In genomic region chr14:87426297-87426922, GRCm38 (mm10) we compare ENCODE assay signal across 18 mouse cellular contexts. TPM values are rescaled to one million over a fixed set of nuclear protein-coding genes. Genes with fewer than 3 reads are reported as not detected.
DNase-seq lines count a peak whose midpoint lies in the region; ATAC-seq lines count a peak whose summit lies in the region.
"Had no signal": no experiment of that assay in that cellular context is flagged by ENCODE, and none has a peak within 500 bp of the region (broad histone marks: within the 10 kb centered on the region; RNA-seq: fewer than 3 reads in every experiment).

No protein-coding gene starts in this region.

- no peak overlapping the region for H3K9ac ChIP-seq in heart, embryonic 11.5 days (ENCODE audit: low read depth, low read length)
- no peak overlapping the region for H3K9ac ChIP-seq in lung, embryonic 16.5 days (ENCODE audit: low read length)
- H3K9ac ChIP-seq: forebrain, embryonic 13.5 days; hindbrain, embryonic 15.5 days had no signal

- H3K9me3 ChIP-seq in heart, embryonic 11.5 days (replicated peaks; ENCODE audit: control insufficient read depth, low read length) = no peaks in the 10 kb centered on the region
- no peaks in the 10 kb centered on the region for H3K9me3 ChIP-seq in lung, embryonic 16.5 days (ENCODE audit: control insufficient read depth, low read length)
- H3K9me3 ChIP-seq: forebrain, embryonic 13.5 days; hindbrain, embryonic 15.5 days had no signal

- ATAC-seq in heart, embryonic 11.5 days (replicated peaks; ENCODE audit: insufficient number of reproducible peaks, low FRiP score, low TSS enrichment) = peak; percentile 63; the same call in 1 of the 2 replicates
- ATAC-seq in lung, embryonic 16.5 days (ENCODE audit: low read depth) = peak; percentile 36; the same call in 1 of the 2 replicates
- peak; percentile 60 for ATAC-seq in megakaryocyte progenitor cell, adult 5-6 weeks (replicated peaks; ENCODE audit: poor library complexity)
- ATAC-seq: forebrain, embryonic 13.5 days; Patski had no signal

- H3K4me2 ChIP-seq in heart, embryonic 11.5 days = peak overlapping the region; percentile 22; the same call in 1 of the 2 replicates
- no peak overlapping the region for H3K4me2 ChIP-seq in lung, embryonic 16.5 days (ENCODE audit: low read depth, low read length)
- H3K4me2 ChIP-seq: forebrain, embryonic 13.5 days; hindbrain, embryonic 15.5 days had no signal

- no peaks in the 10 kb centered on the region for H3K36me3 ChIP-seq in heart, embryonic 11.5 days (ENCODE audit: control insufficient read depth, insufficient read depth, low read length)
- no peaks in the 10 kb centered on the region for H3K36me3 ChIP-seq in lung, embryonic 16.5 days (ENCODE audit: control insufficient read depth, insufficient read depth, low read length)
- H3K36me3 ChIP-seq: hindbrain, embryonic 15.5 days had no signal

- intact Hi-C loops in heart, postnatal 10 days (cut with DNase I) = no loop called here

- H3K4me3 ChIP-seq in heart, embryonic 11.5 days (ENCODE audit: low read depth, low read length) = no peak overlapping the region
- H3K4me3 ChIP-seq in lung, embryonic 16.5 days (ENCODE audit: low read length) = no peak overlapping the region
- H3K4me3 ChIP-seq: forebrain, embryonic 13.5 days; hindbrain, embryonic 15.5 days; layer of hippocampus, adult 2 months had no signal

- no peak for DNase-seq in heart, postnatal 10 days
- DNase-seq in lung, adult 18-20 months = no peak
- DNase-seq in c-Kit-positive CD71-positive TER-119-positive erythroid progenitor cells, embryonic 14.5 days (ENCODE audit: low spot score) = peak; percentile 61
- DNase-seq in urinary bladder, postnatal 14 days (ENCODE audit: low spot score) = no peak
- no peak for DNase-seq in thymus, postnatal 14 days
- DNase-seq: adrenal gland, adult 8-10 months; gastrocnemius, postnatal 10 days; kidney, adult 9 months; spleen, adult 18-20 months; thymus, adult 18-20 months had no signal

- H3K27me3 ChIP-seq in heart, embryonic 11.5 days (ENCODE audit: control insufficient read depth, insufficient read depth, low read length) = no peaks in the 10 kb centered on the region
- no peaks in the 10 kb centered on the region for H3K27me3 ChIP-seq in lung, embryonic 16.5 days (ENCODE audit: control insufficient read depth, insufficient read depth, low read depth, low read length)
- H3K27me3 ChIP-seq: forebrain, embryonic 13.5 days; hindbrain, embryonic 15.5 days; Patski had no signal

- peak overlapping the region; percentile 62 for H3K27ac ChIP-seq in heart, embryonic 11.5 days (ENCODE audit: low read depth, low read length)
- H3K27ac ChIP-seq in lung, embryonic 16.5 days (ENCODE audit: low read length) = no peak overlapping the region
- H3K27ac ChIP-seq: forebrain, embryonic 13.5 days; hindbrain, embryonic 15.5 days; layer of hippocampus, adult 2 months; macrophage had no signal

- peaks cover 22% of the 10 kb centered on the region for H3K4me1 ChIP-seq in heart, embryonic 11.5 days (ENCODE audit: control insufficient read depth, insufficient read depth, low read length)
- peaks cover 3% of the 10 kb centered on the region; the same call in 1 of the 2 replicates for H3K4me1 ChIP-seq in lung, embryonic 16.5 days (replicated peaks; ENCODE audit: control insufficient read depth, insufficient read depth, low read length)
- H3K4me1 ChIP-seq: hindbrain, embryonic 15.5 days had no signal

- WGBS in heart, embryonic 11.5 days (ENCODE audit: insufficient replicate concordance) = 30% methylated on average over 7 of the region's 7 CpGs
- 41% methylated on average over 7 of the region's 7 CpGs for WGBS in lung, embryonic 16.5 days

RNA-seq across cellular contexts. Expression of gene Tdrd3, which starts 10.0 kb away (rescaled TPM):
- 23.9 and 24.3 TPM in 2 replicates for polyA plus RNA-seq in heart, embryonic 11.5 days (2014; fragmentation: Nextera tagmentation; extraction: Ambion mirVana)
- 10 to 100 TPM; 30.7 to 31.1 TPM for total RNA-seq in heart, postnatal 10 days (2021)
- polyA plus RNA-seq in lung, embryonic 16.5 days (2015; fragmentation: Nextera tagmentation; extraction: Ambion mirVana) = 24.1 and 24.5 TPM in 2 replicates
- total RNA-seq in megakaryocyte progenitor cell, adult 5-6 weeks (2015) = 32.2 and 46.0 TPM in 2 replicates
- total RNA-seq in megakaryocyte progenitor cell, adult 5-6 weeks (2017) = 29.6 and 38.5 TPM in 2 replicates
